Mouse (Mus musculus) lung, adult 2 months (tissue): ENCODE measurements around the gene Nab2. TPM values are rescaled to one million over a fixed set of nuclear protein-coding genes. Genes with fewer than 3 reads are reported as not detected.

Source experiments
- DNase-seq: peaks from one replicate; pipeline ENCODE4 v3.0.0; 2022
- H3K4me1 ChIP-seq: fragments of 200-500 bp; 2 replicates; pipeline ENCODE4 v1.6.1; 2011; ENCODE audit warnings: low read length; ENCODE audit not compliant: control insufficient read depth, insufficient read depth
- H3K4me3 ChIP-seq: fragments of 200-500 bp; replicated peaks from 2 replicates; pipeline ENCODE3; 2011; ENCODE audit warnings: low read depth, mild to moderate bottlenecking, control low read depth, low read length; ENCODE audit errors: extremely low read depth
- CTCF ChIP-seq: fragments of 200-500 bp; IDR thresholded peaks from 2 replicates; pipeline ENCODE4 v1.5.1; 2011; ENCODE audit warnings: mild to moderate bottlenecking, low read length, control low read depth; ENCODE audit not compliant: insufficient read depth
- POLR2A ChIP-seq: fragments of 200-500 bp; IDR thresholded peaks from 2 replicates; pipeline ENCODE4 v1.6.1; 2011; ENCODE audit warnings: low read depth, mild to moderate bottlenecking, control low read depth, low read length, borderline replicate concordance; ENCODE audit errors: extremely low read depth
- WGBS: fragments of 180-500 bp; shearing (Covaris S2); methylation state at CpG from one replicate; pipeline ENCODE4 v1.1.7; 2018; 5-methylcytosine and 5-hydroxymethylcytosine counted together
- polyA plus RNA-seq: library from polyadenylated mRNA; depleted of rRNA; stranded (reverse); fragments of >200 nt; gene quantifications from 2 replicates; pipeline ENCODE4 v1.2.3, GENCODE M21; 2012; rRNA removed

Gene Nab2
- polyA plus RNA-seq, 1 experiment: 32.8 TPM

DNA sequence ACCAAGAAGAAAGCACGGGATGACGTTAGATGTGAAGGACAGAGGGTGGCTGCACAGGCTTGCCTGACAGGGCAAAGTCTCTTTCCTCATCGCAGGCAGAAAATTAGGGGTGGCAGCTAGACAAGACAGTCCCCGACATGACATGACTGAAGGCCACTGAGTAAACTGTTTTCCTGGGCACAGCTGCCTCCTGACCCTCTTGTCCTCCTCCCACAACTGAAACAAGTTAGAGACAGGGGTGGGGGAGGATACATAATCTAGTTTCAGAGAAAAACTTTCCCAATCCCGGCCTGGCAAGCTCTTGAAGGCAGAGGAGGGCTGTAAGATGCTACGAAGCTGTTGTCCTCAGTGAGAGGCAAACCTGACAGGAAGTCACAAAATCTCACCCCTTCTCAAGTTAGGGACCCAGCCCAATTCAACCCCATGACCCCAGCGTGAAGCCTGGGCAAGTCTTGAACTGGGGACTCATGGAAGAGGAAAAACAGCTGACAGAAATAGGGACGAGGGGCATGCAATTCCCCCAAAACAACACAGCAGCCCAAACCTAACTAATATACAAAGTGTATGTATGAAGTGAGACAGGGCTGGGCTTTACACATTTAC lies 49.1 kb downstream of the Nab2 start:
- Histone ChIP-seq H3K4me1 (peaks cover 3% of the 10 kb centered on the region; the same call in 1 of the 2 replicates), H3K4me3 (peak overlapping the region; percentile 64)
- TF ChIP-seq POLR2A (peak; percentile 43; the same call in 1 of the 2 replicates), CTCF (no peak)
- WGBS: 38% methylated on average over 8 of the region's 8 CpGs
- DNase-seq: no peak

DNA sequence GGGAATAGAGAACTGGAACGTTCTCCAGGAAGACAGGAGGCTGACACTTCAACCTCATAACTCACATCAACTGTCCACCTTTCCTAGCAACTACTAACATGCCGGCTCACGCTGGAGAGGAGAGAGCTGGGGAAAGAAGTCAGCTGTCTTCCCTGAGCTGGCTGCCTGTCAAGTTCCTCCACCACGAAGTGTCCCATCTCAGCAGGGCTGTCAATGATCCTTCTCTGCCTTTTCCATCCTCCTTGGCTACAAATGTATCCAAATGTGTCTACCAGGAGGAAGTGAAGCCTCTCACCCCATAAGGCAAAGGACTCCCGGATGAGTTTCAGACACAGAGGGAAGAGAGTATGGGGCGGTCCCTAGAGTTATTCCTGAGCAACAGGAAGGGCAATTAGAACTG lies 50.2 kb downstream of the Nab2 start:
- TF ChIP-seq POLR2A (no peak), CTCF (no peak)
- no peak overlapping the region for H3K4me3 ChIP-seq
- DNase-seq: no peak
- 24% methylated on average over 6 of the region's 6 CpGs for WGBS
- peaks cover 3% of the 10 kb centered on the region; the same call in 1 of the 2 replicates for H3K4me1 ChIP-seq

- WGBS: 19% methylated on average over 4 of the region's 4 CpGs
- Histone ChIP-seq H3K4me1 (peaks cover 3% of the 10 kb centered on the region; the same call in 1 of the 2 replicates), H3K4me3 (no peak overlapping the region)
- no peak for TF ChIP-seq CTCF
- TF ChIP-seq POLR2A: no peak
- no peak for DNase-seq
These were observed 51.1 kb downstream of the Nab2 start for GRCm38 (mm10) chr10:127617294-127617693.

DNA sequence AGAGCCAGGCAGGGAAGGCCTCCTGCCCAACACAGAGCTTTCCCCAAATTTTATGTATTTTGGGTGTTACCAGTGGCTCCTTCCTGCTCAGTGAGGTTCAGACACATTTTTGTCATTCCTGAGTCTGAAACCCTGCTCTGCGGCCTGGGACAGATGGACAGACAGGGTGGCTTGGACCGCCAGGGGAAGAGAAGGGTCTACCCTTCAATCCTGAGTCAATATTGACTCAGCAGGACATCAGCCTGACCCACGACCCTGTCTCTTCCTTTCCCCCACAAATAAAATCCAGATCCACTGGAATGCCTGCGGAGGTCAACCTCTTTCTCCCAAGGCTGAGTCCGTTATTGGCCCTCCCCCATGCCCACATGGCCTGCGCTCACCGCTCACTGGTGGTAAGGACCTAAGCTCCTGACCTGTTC lies 52.1 kb downstream of the Nab2 start:
- 64% methylated on average over 7 of the region's 7 CpGs for WGBS
- peaks cover 3% of the 10 kb centered on the region; the same call in 1 of the 2 replicates for H3K4me1 ChIP-seq

DNA sequence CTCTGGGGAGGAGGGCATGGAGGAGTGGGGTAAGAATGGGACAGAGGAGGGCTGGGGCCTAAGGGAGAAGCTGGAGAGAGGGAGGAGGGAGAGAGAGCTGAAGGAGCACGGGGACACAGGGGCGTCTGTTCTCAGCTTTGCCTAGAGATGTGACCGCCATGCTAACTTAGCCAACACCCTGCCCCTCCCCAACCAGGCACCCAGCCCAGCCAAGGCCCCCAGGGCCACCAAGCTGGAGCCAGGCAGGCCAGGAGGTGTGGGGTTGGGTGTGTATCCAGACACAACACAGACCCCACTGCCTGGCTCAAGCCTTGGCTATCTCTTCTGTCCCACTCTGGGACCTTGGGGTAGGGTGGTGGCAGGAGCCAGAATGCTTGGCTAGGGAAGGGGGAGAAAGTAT lies 52.8 kb downstream of the Nab2 start:
- peaks cover 3% of the 10 kb centered on the region; the same call in 1 of the 2 replicates for H3K4me1 ChIP-seq
- TF ChIP-seq CTCF: no peak
- no peak for TF ChIP-seq POLR2A
- no peak overlapping the region for H3K4me3 ChIP-seq
- DNase-seq: no peak
- 53% methylated on average over 3 of the region's 3 CpGs for WGBS

More for the DNA sequence above, 52.1 kb downstream of the Nab2 start:
- no peak overlapping the region for H3K4me3 ChIP-seq
- no peak for TF ChIP-seq POLR2A
- no peak for TF ChIP-seq CTCF
- DNase-seq: no peak

- no peak overlapping the region for H3K4me3 ChIP-seq
- no peak for TF ChIP-seq CTCF
- TF ChIP-seq POLR2A: no peak
- no peak for DNase-seq
- WGBS: 47% methylated on average over 2 of the region's 2 CpGs
- H3K4me1 ChIP-seq: peaks cover 3% of the 10 kb centered on the region; the same call in 1 of the 2 replicates
These were observed 53.4 kb downstream of the Nab2 start for GRCm38 (mm10) chr10:127615034-127615374.

DNA sequence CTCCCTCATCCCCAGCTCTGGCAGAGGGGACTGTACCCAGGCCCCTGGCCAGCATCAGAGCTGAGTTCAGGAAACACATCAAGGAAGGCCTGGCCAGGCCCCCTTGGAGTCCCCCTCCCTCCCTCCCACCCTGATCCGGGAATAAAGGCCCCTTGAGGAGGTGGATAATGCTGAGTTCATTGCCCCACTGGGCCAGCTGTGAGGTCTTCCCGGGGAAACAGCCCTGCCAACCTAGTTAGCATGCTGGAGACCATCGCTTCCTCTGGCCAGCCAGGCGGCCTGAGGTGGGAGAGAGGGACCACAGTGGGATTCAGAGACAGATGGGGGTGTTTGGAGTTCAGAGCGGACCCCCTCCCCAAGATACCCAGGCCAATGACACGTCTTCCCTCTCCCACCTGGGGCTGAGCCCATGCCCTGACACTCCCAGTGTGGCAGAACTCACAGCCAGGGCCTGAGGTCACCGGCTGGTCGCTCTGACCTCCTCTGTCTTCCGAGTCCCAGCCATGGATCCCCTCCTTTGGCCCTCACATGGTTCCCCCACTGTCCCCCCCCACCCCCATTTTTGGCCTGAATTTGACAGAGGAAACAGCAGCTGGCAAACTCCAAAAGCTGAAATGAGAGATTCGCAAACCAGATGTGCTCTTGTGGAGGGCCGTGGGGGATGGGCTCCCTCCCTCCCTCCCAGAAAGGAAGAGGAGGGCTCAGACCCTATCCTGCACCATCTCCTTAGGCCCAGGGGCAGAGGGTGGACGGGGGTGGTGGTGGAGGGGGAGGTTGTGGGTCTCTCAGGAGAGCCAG lies 53.9 kb downstream of the Nab2 start:
- DNase-seq: no peak
- no peak overlapping the region for H3K4me3 ChIP-seq
- peaks cover 3% of the 10 kb centered on the region; the same call in 1 of the 2 replicates for H3K4me1 ChIP-seq
- WGBS: 42% methylated on average over 12 of the region's 12 CpGs
- TF ChIP-seq POLR2A: no peak
- no peak for TF ChIP-seq CTCF

DNA sequence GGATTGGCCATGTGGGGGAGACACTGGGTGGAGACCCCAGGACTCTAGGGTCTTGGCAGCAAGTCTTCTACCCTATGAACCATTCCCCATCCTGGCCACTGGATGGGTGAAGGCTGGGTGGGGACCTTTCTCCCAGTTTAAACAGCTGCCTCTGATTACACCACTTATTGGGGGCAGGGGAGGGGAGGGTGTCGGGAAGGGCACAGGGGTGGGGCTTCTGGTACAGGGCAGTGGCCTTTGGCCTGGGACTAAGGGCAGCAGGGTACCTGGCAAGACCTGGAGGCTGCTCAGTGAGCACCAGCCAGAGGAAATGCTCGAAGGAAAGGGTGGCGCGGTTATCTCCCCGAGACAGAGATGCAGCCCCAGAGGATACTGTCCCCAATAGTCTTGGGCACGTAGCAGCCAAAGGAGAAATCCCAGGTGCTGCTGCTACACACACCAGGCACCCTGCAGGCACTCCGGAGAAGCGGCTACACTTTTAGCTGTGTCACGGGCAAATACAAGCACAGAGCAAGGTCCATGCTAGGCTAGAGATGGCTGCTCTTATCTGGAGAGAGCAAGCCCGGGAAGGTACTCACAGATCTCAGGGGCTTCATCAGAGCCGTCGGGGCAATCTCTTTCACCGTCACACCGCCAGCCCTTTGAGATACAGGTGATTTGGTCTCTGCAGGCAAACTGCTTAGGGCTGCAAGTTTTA lies 56.1 kb downstream of the Nab2 start:
- 82% methylated on average over 14 of the region's 14 CpGs for WGBS
- no peak overlapping the region for H3K4me3 ChIP-seq

More for the DNA sequence above, 56.1 kb downstream of the Nab2 start:
- TF ChIP-seq CTCF: no peak
- TF ChIP-seq POLR2A: no peak
- peaks cover 3% of the 10 kb centered on the region; the same call in 1 of the 2 replicates for H3K4me1 ChIP-seq
- DNase-seq: no peak

Other genes starting within 250 kb of the Nab2 start
- 1.5 and 5.8 TPM in 2 replicates for gene Stac3, start 166.9 kb downstream of the Nab2 start, polyA plus RNA-seq
- 107 and 124 TPM in 2 replicates for gene Ndufa4l2, start 153.6 kb downstream of the Nab2 start, polyA plus RNA-seq
- 40.3 and 57.7 TPM in 2 replicates for gene Shmt2, start 146.1 kb downstream of the Nab2 start, polyA plus RNA-seq
- gene Nxph4, start 134.0 kb downstream of the Nab2 start, polyA plus RNA-seq: 0.23 and 0.24 TPM in 2 replicates
- gene Lrp1, start 47.4 kb downstream of the Nab2 start, polyA plus RNA-seq: 215 and 248 TPM in 2 replicates
- 92.3 and 123 TPM in 2 replicates for gene Stat6, start 25.6 kb downstream of the Nab2 start, polyA plus RNA-seq
- gene Nemp1, start 1.7 kb downstream of the Nab2 start, polyA plus RNA-seq: 2.7 and 3.6 TPM in 2 replicates
- 0.11 and 0.77 TPM in 2 replicates for gene Myo1a, start 36.6 kb upstream of the Nab2 start, polyA plus RNA-seq
- gene Tac2, start 55.9 kb upstream of the Nab2 start, polyA plus RNA-seq: not detected in 2 replicates
- gene Zbtb39, start 71.0 kb upstream of the Nab2 start, polyA plus RNA-seq: 8.7 and 10.5 TPM in 2 replicates
- gene Gpr182, start 83.2 kb upstream of the Nab2 start, polyA plus RNA-seq: 31.1 and 51.3 TPM in 2 replicates
- 0.05 and 0.11 TPM in 2 replicates for gene Rdh1, start 91.2 kb upstream of the Nab2 start, polyA plus RNA-seq
- gene Rdh16f1, start 91.2 kb upstream of the Nab2 start, polyA plus RNA-seq: 0.07 and 0.14 TPM in 2 replicates
- gene Rdh9, start 107.8 kb upstream of the Nab2 start, polyA plus RNA-seq: 0.17 TPM in 1 of 2 replicates, not detected in the other
- gene Rdh16, start 132.6 kb upstream of the Nab2 start, polyA plus RNA-seq: 0.04 and 0.09 TPM in 2 replicates
- not detected in 2 replicates for gene Rdh19, start 181.4 kb upstream of the Nab2 start, polyA plus RNA-seq
- gene Rdh16f2, start 197.9 kb upstream of the Nab2 start, polyA plus RNA-seq: not detected in 2 replicates
- 0.12 and 0.72 TPM in 2 replicates for gene Rdh7, start 220.2 kb upstream of the Nab2 start, polyA plus RNA-seq
- 2.9 TPM in 1 of 2 replicates, not detected in the other for gene Sdr9c7, start 229.9 kb upstream of the Nab2 start, polyA plus RNA-seq